Mouse (Mus musculus) heart, adult 2 months (tissue): ENCODE measurements around the gene Trim39. TPM values are rescaled to one million over a fixed set of nuclear protein-coding genes. Genes with fewer than 3 reads are reported as not detected.
A peak's percentile ranks its signal among the peaks of the same experiment; 100 is the strongest.

Experiments
- DNase-seq, 2 experiments: peaks; one replicate each; pipeline ENCODE4 v3.0.0; 2021
- H3K27ac ChIP-seq: fragments of 200-600 bp; 2 replicates; pipeline ENCODE4 v1.8.1; 2022
- H3K27me3 ChIP-seq: fragments of 200-500 bp; 2 replicates; pipeline ENCODE4 v1.6.1; 2012; ENCODE audit warnings: mild to moderate bottlenecking, low read length, inconsistent platforms, mixed read lengths; ENCODE audit not compliant: control insufficient read depth, insufficient read depth
- H3K36me3 ChIP-seq: fragments of 200-500 bp; 2 replicates; pipeline ENCODE4 v1.6.1; 2012; ENCODE audit warnings: low read length, inconsistent platforms; ENCODE audit not compliant: control insufficient read depth, insufficient read depth
- H3K4me1 ChIP-seq: fragments of 200-500 bp; 2 replicates; pipeline ENCODE4 v1.6.1; 2011; ENCODE audit warnings: low read length; ENCODE audit not compliant: control insufficient read depth, insufficient read depth
- H3K4me3 ChIP-seq: fragments of 200-600 bp; 2 replicates; pipeline ENCODE4 v1.8.1; 2022
- H3K79me2 ChIP-seq: fragments of 200-500 bp; replicated peaks from 2 replicates; pipeline ENCODE4 v1.6.1; 2012; ENCODE audit warnings: mild to moderate bottlenecking, inconsistent platforms, low read length, moderate library complexity, mixed read lengths; ENCODE audit not compliant: control insufficient read depth, insufficient read depth
- H3K9ac ChIP-seq: fragments of 200-500 bp; 2 replicates; pipeline ENCODE4 v1.6.1; 2012; ENCODE audit warnings: low read depth, mild to moderate bottlenecking, control low read depth, inconsistent platforms, low read length, mixed read lengths
- CTCF ChIP-seq: fragments of 200-600 bp; IDR thresholded peaks from 2 replicates; pipeline ENCODE4 v1.8.1; 2022; ENCODE audit warnings: antibody characterized with exemption, mild to moderate bottlenecking, moderate library complexity
- EP300 ChIP-seq: fragments of 200-500 bp; IDR thresholded peaks from 2 replicates; pipeline ENCODE4 v1.6.1; 2011; ENCODE audit warnings: low read depth, low read length, control low read depth; ENCODE audit not compliant: insufficient read depth
- POLR2A ChIP-seq: fragments of 200-500 bp; IDR thresholded peaks from 2 replicates; pipeline ENCODE4 v1.6.1; 2011; ENCODE audit warnings: mild to moderate bottlenecking, low read depth, low read length, control low read depth; ENCODE audit not compliant: insufficient read depth
- WGBS: fragments of 180-500 bp; shearing (Covaris S2); methylation state at CpG from one replicate; pipeline ENCODE4 v1.1.7; 2018; 5-methylcytosine and 5-hydroxymethylcytosine counted together
- intact Hi-C: fragments of 180-260 bp; cut with DNase I; formaldehyde crosslinking; loops from one replicate; pipeline ENCODE4 v1.15.1; 2025
- polyA plus RNA-seq: library from polyadenylated mRNA; depleted of rRNA; stranded (reverse); fragments of >200 nt; gene quantifications from 2 replicates; pipeline ENCODE4 v1.2.3, GENCODE M21; 2012
- total RNA-seq, 2 experiments: library from RNA; stranded (reverse); gene quantifications; 2 replicates each; pipeline ENCODE4 v1.2.3; 2021

Trim39 gene
- total and polyA plus RNA-seq, 3 experiments, result 6.0 to 7.6 (median 6.7) TPM

- intact Hi-C loops, result no loop called here
- no peak within 1 kb of the TSS for H3K4me3 ChIP-seq
- H3K79me2 ChIP-seq, result no peaks in the 10 kb centered on the region
- no peak for DNase-seq
- WGBS, result 75% methylated on average over 2 of the region's 2 CpGs
- TF ChIP-seq POLR2A (no peak), CTCF (no peak), EP300 (no peak)
- no peak within 1 kb of the TSS for H3K9ac ChIP-seq
- no peaks in the 10 kb centered on the region for H3K4me1 ChIP-seq
- H3K36me3 ChIP-seq, result no peaks in the 10 kb centered on the region
- H3K27me3 ChIP-seq, result no peaks in the 10 kb centered on the region
- H3K27ac ChIP-seq, result no peak within 1 kb of the TSS
Measured at GRCm38 (mm10) chr17:36286390-36286789, 14.3 kb upstream of the Trim39 start, which contains the start of gene H2-M10.2. H2-M10.2 (minus strand) TSS chr17:36286490.

- H3K4me3 ChIP-seq, result no peak overlapping the region
- intact Hi-C loops, result no loop called here
- no peaks in the 10 kb centered on the region for H3K79me2 ChIP-seq
- no peak overlapping the region for H3K27ac ChIP-seq
- H3K9ac ChIP-seq, result no peak overlapping the region
- H3K27me3 ChIP-seq, result no peaks in the 10 kb centered on the region
- peaks cover 2% of the 10 kb centered on the region; the same call in 1 of the 2 replicates for H3K36me3 ChIP-seq
- TF ChIP-seq CTCF (no peak), EP300 (no peak), POLR2A (no peak)
- no peaks in the 10 kb centered on the region; the same call in 1 of the 2 replicates for H3K4me1 ChIP-seq
- DNase-seq, result no peak
- WGBS, result 97% methylated on average over 4 of the region's 4 CpGs
Measured at GRCm38 (mm10) chr17:36281521-36282245, 9.6 kb upstream of the Trim39 start.

- 81% methylated on average over 4 of the region's 4 CpGs for WGBS
- Histone ChIP-seq H3K4me1 (peaks cover 11% of the 10 kb centered on the region), H3K27ac (no peak overlapping the region), H3K36me3 (peaks cover 10% of the 10 kb centered on the region), H3K27me3 (no peaks in the 10 kb centered on the region), H3K4me3 (no peak overlapping the region), H3K79me2 (peaks cover 3% of the 10 kb centered on the region; the same call in 1 of the 2 replicates), H3K9ac (no peak overlapping the region)
- DNase-seq, result no peak
- intact Hi-C loops, result loop anchor here (10.0 kb wide), 1 partner anchor 1300 kb away; the partner anchor contains the start of genes Hspa1a and Hspa1l
- no peak for TF ChIP-seq CTCF
- TF ChIP-seq EP300, result no peak
- TF ChIP-seq POLR2A, result no peak
Measured at GRCm38 (mm10) chr17:36274776-36275175, 2.7 kb upstream of the Trim39 start.

DNA sequence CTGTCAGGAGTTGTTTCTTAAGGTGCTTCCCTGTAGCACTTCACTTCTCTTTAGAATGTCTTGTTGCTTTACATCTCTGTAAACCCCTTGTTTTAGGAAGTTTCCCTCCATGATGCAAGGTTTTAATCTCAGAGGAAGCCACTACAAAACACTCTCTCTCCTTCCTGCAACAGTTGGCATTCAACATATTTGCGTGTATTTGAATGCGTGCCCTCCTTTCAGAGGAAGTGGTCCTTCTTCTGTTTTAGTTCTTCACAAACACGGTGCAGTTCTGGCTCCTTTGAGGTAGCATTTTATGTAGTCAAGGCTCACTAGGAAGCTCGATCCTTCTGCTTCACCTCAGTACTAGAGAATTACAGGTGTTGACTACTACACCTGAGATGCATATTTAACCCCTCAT, 1.7 kb upstream of the Trim39 start:
- 66% methylated on average over 4 of the region's 4 CpGs for WGBS
- H3K27me3 ChIP-seq, result no peaks in the 10 kb centered on the region
- peak in 1 of 2 experiments; percentile 6 for DNase-seq
- peaks cover 10% of the 10 kb centered on the region for H3K36me3 ChIP-seq
- intact Hi-C loops, result loop anchor here (10.0 kb wide), 1 partner anchor 1299 kb away; the partner anchor contains the start of genes Hspa1a and Hspa1l
- H3K27ac ChIP-seq, result no peak overlapping the region
- H3K79me2 ChIP-seq, result peaks cover 3% of the 10 kb centered on the region; the same call in 1 of the 2 replicates
- TF ChIP-seq POLR2A, result no peak
- H3K9ac ChIP-seq, result no peak overlapping the region
- H3K4me1 ChIP-seq, result peaks cover 11% of the 10 kb centered on the region
- H3K4me3 ChIP-seq, result no peak overlapping the region

DNA sequence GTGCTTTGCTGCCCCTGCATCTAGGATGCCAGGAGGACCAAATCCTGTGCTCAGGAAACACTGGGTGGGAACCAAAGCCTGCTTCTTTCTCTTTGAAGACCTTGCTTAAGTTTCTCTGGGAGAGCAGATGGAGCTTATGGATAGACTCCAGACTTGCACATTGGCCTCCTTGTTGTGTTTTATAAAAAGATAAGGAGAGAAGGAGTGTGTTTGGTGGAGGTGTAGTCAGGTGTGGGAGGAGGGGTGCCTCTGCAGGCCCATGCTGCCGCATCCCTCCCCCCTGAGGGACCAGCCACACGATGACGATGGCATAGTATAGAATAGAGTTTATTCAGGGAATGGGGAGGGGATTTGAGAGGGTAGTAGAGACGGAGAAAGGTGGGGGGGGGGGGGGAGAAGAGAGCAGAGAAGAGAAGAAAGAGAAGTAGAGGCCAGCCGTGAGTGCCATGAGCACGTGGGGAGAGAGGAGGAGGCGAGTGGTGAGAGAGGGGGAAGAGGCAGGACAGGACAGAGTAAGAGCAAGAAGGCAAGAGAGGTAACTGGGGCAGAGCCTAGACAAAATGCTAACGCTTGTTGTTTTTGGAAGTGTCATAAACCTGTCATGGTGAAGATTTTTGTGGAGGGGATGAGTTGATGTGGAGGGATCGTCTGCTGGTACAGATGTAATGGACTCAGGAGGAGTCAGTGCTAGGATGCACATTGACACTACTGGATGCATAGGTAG, 758 bp upstream of the Trim39 start:
- H3K79me2 ChIP-seq, result peaks cover 3% of the 10 kb centered on the region; the same call in 1 of the 2 replicates
- intact Hi-C loops, result loop anchor here (10.0 kb wide), 1 partner anchor 1298 kb away; the partner anchor contains the start of genes Hspa1a and Hspa1l
- H3K27me3 ChIP-seq, result no peaks in the 10 kb centered on the region
- no peak overlapping the region for H3K27ac ChIP-seq
- peaks cover 11% of the 10 kb centered on the region for H3K4me1 ChIP-seq
- 83% methylated on average over 9 of the region's 9 CpGs for WGBS
- no peak for DNase-seq
- H3K36me3 ChIP-seq, result peaks cover 10% of the 10 kb centered on the region
- H3K4me3 ChIP-seq, result no peak overlapping the region
- TF ChIP-seq POLR2A, result no peak
- no peak for TF ChIP-seq CTCF
- TF ChIP-seq EP300, result no peak
- H3K9ac ChIP-seq, result no peak overlapping the region
